13 mouse cellular contexts compared by ENCODE assay signal in genomic region chr11:76286534-76287126, GRCm38 (mm10). TPM values are rescaled to one million over a fixed set of nuclear protein-coding genes. Genes with fewer than 3 reads are reported as not detected.
DNase-seq lines count a peak whose midpoint lies in the region; ATAC-seq and TF ChIP-seq lines count a peak whose summit lies in the region.
"Had no signal": no experiment of that assay in that cellular context is flagged by ENCODE, and none has a peak within 500 bp of the region (broad histone marks: within the 10 kb centered on the region; RNA-seq: fewer than 3 reads in every experiment).

No protein-coding gene starts in this region.

- no peaks in the 10 kb centered on the region for H3K36me3 ChIP-seq in liver, embryonic 13.5 days
- no peaks in the 10 kb centered on the region for H3K36me3 ChIP-seq in liver, embryonic 11.5 days (ENCODE audit: control insufficient read depth, insufficient read depth, low read length)
- no peaks in the 10 kb centered on the region for H3K36me3 ChIP-seq in ES-Bruce4 (ENCODE audit: control insufficient read depth, insufficient read depth, low read length, poor library complexity, severe bottlenecking)
- H3K36me3 ChIP-seq in embryonic facial prominence, embryonic 10.5 days (replicated peaks): peaks cover 8% of the 10 kb centered on the region; the same call in 1 of the 2 replicates
- no peaks in the 10 kb centered on the region for H3K36me3 ChIP-seq in myocyte (ENCODE audit: control insufficient read depth, insufficient read depth)

- no peak overlapping the region for H3K4me3 ChIP-seq in liver, embryonic 13.5 days (replicated peaks)
- no peak overlapping the region for H3K4me3 ChIP-seq in liver, embryonic 11.5 days (ENCODE audit: low read depth, low read length)
- peak overlapping the region; percentile 70 for H3K4me3 ChIP-seq in ES-Bruce4 (ENCODE audit: low read depth, low read length)
- no peak overlapping the region for H3K4me3 ChIP-seq in embryonic facial prominence, embryonic 10.5 days
- no peak overlapping the region for H3K4me3 ChIP-seq in myocyte
- H3K4me3 ChIP-seq: hindbrain, embryonic 13.5 days; megakaryocyte, embryonic 14.5 days had no signal

- no peak overlapping the region for H3K27ac ChIP-seq in liver, embryonic 13.5 days
- no peak overlapping the region for H3K27ac ChIP-seq in liver, embryonic 11.5 days (ENCODE audit: low read depth, low read length)
- peak overlapping the region; percentile 97 for H3K27ac ChIP-seq in ES-Bruce4 (ENCODE audit: insufficient read depth, low read length)
- peak overlapping the region; percentile 31 for H3K27ac ChIP-seq in embryonic facial prominence, embryonic 10.5 days (replicated peaks)
- H3K27ac ChIP-seq: hindbrain, embryonic 13.5 days had no signal

- H3K79me2 ChIP-seq in myocyte (ENCODE audit: control insufficient read depth, insufficient read depth): peaks cover 45% of the 10 kb centered on the region

- H3K9me3 ChIP-seq in liver, embryonic 13.5 days (replicated peaks): no peaks in the 10 kb centered on the region
- H3K9me3 ChIP-seq in liver, embryonic 11.5 days (ENCODE audit: control insufficient read depth, low read length): no peaks in the 10 kb centered on the region
- no peaks in the 10 kb centered on the region for H3K9me3 ChIP-seq in ES-Bruce4 (replicated peaks; ENCODE audit: control insufficient read depth, insufficient read depth, low read length, poor library complexity, severe bottlenecking)
- H3K9me3 ChIP-seq in embryonic facial prominence, embryonic 10.5 days: no peaks in the 10 kb centered on the region; the same call in 1 of the 2 replicates

- TF ChIP-seq EP300 in ES-Bruce4 (IDR thresholded peaks at IDR 0.05; ENCODE audit: insufficient read depth, low read depth, low read length): no peak

- 0 out of 2 replicates have a peak, but pooled peaks have one; percentile 39 for ATAC-seq in liver, embryonic 13.5 days (ENCODE audit: low read depth)
- no peak for ATAC-seq in liver, embryonic 11.5 days (replicated peaks; ENCODE audit: low FRiP score)

- no peak overlapping the region for H3ac ChIP-seq in myocyte (ENCODE audit: control insufficient read depth, insufficient read length)

- no peak for DNase-seq in liver, embryonic 13.5 days
- DNase-seq in liver, embryonic 11.5 days (ENCODE audit: low spot score): no peak
- peak; percentile 44 for DNase-seq in embryonic facial prominence, embryonic 10.5 days (ENCODE audit: low spot score)
- DNase-seq in right cerebral cortex, postnatal 25 days: no peak
- DNase-seq in cerebellum, adult 8-10 months: no peak
- DNase-seq: adrenal gland, postnatal 14 days; cerebellum, adult 11-12 months; liver; right cerebral cortex, postnatal 14 days had no signal

- H3K9ac ChIP-seq in liver, embryonic 13.5 days: no peak overlapping the region
- H3K9ac ChIP-seq in liver, embryonic 11.5 days (ENCODE audit: low read depth, low read length): no peak overlapping the region
- H3K9ac ChIP-seq in ES-Bruce4 (ENCODE audit: low read depth, poor library complexity, severe bottlenecking): peak overlapping the region; percentile 56
- H3K9ac ChIP-seq: hindbrain, embryonic 13.5 days had no signal

- no peak for TF ChIP-seq CTCF in ES-Bruce4 (IDR thresholded peaks at IDR 0.05; ENCODE audit: low read depth, low read length)

- H3K27me3 ChIP-seq in liver, embryonic 13.5 days: no peaks in the 10 kb centered on the region
- no peaks in the 10 kb centered on the region for H3K27me3 ChIP-seq in liver, embryonic 11.5 days (replicated peaks; ENCODE audit: control insufficient read depth, insufficient read depth, low read length)
- H3K27me3 ChIP-seq in ES-Bruce4 (ENCODE audit: control insufficient read depth, insufficient read depth, low read length, poor library complexity, severe bottlenecking) (no peaks in the 10 kb centered on the region), myocyte (ENCODE audit: control insufficient read depth, insufficient read depth, insufficient read length) (no peaks in the 10 kb centered on the region)
- no peaks in the 10 kb centered on the region for H3K27me3 ChIP-seq in embryonic facial prominence, embryonic 10.5 days (replicated peaks; ENCODE audit: low read depth, poor library complexity, severe bottlenecking)
- H3K27me3 ChIP-seq: hindbrain, embryonic 13.5 days had no signal

- WGBS in liver, embryonic 13.5 days (ENCODE audit: insufficient replicate concordance): 38% methylated on average over 10 of the region's 10 CpGs
- 42% methylated on average over 10 of the region's 10 CpGs for WGBS in liver, embryonic 11.5 days
- 57% methylated on average over 10 of the region's 10 CpGs for WGBS in embryonic facial prominence, embryonic 10.5 days

- TF ChIP-seq POLR2A in ES-Bruce4 (IDR thresholded peaks at IDR 0.05; ENCODE audit: insufficient read depth, low read length): no peak
- no peak for TF ChIP-seq POLR2A in myocyte (IDR thresholded peaks at IDR 0.05; ENCODE audit: insufficient read length, low read depth)

- peaks cover 14% of the 10 kb centered on the region; the same call in 1 of the 2 replicates for H3K4me1 ChIP-seq in liver, embryonic 13.5 days (replicated peaks)
- H3K4me1 ChIP-seq in liver, embryonic 11.5 days (replicated peaks; ENCODE audit: control insufficient read depth, insufficient read depth, low read length): peaks cover 14% of the 10 kb centered on the region
- H3K4me1 ChIP-seq in ES-Bruce4 (ENCODE audit: control insufficient read depth, insufficient read depth, low read length): peaks cover 21% of the 10 kb centered on the region
- H3K4me1 ChIP-seq in embryonic facial prominence, embryonic 10.5 days: peaks cover 68% of the 10 kb centered on the region

- no peak overlapping the region for H3K4me2 ChIP-seq in liver, embryonic 13.5 days
- H3K4me2 ChIP-seq in liver, embryonic 11.5 days: no peak overlapping the region
- H3K4me2 ChIP-seq in myocyte (ENCODE audit: low read depth): peak overlapping the region; percentile 79
- H3K4me2 ChIP-seq: hindbrain, embryonic 13.5 days had no signal

TF ChIP-seq in myocyte, 11 proteins besides CTCF, POLR2A, EP300 and RAD21:
- no peak for TF ChIP-seq E2F4 (IDR thresholded peaks at IDR 0.05; ENCODE audit: insufficient read depth)
- peak in 2 of 3 experiments; percentile 48 to 70 for TF ChIP-seq MYOD1 (IDR thresholded peaks at IDR 0.05; ENCODE audit: control insufficient read depth in 1 of 3, insufficient read length in 2 of 3, low read depth in 2 of 3)
- no peak for TF ChIP-seq REST (IDR thresholded peaks at IDR 0.05; ENCODE audit: insufficient read depth, insufficient read length)
- TF ChIP-seq MAX (IDR thresholded peaks at IDR 0.05; ENCODE audit: low read depth): no peak
- TF ChIP-seq TCF3 (IDR thresholded peaks at IDR 0.05; ENCODE audit: insufficient read length, low read depth): no peak
- TF ChIP-seq USF1 (IDR thresholded peaks at IDR 0.05; ENCODE audit: low read depth): no peak
- TF ChIP-seq CEBPB (IDR thresholded peaks at IDR 0.05; ENCODE audit: insufficient read depth, poor library complexity, severe bottlenecking): peak; percentile 78
- peak; percentile 22 for TF ChIP-seq TCF12 (IDR thresholded peaks at IDR 0.05; ENCODE audit: insufficient read depth, poor library complexity, severe bottlenecking)
- no peak for TF ChIP-seq POLR2AphosphoS2 (IDR thresholded peaks at IDR 0.05; ENCODE audit: insufficient read length, low read depth)
- TF ChIP-seq MYOG (IDR thresholded peaks at IDR 0.05; ENCODE audit: control insufficient read depth in 1 of 3, insufficient read depth in 1 of 3, insufficient read length in 2 of 3, low read depth in 2 of 3): peak in 1 of 3 experiments; percentile 1
- no peak for TF ChIP-seq SRF (IDR thresholded peaks at IDR 0.05; ENCODE audit: control insufficient read depth, insufficient read length, low read depth)

RNA-seq across cellular contexts. Expression of gene Glod4, which starts 43.1 kb away (rescaled TPM):
- 72.5 and 76.5 TPM in 2 replicates for polyA plus RNA-seq in liver, embryonic 13.5 days (2015; fragmentation: Nextera tagmentation; extraction: Ambion mirVana)
- 137 and 144 TPM in 2 replicates for polyA plus RNA-seq in liver, embryonic 11.5 days (2014; fragmentation: Nextera tagmentation; extraction: Ambion mirVana)
- polyA plus RNA-seq in ES-Bruce4 (2011; ENCODE audit: insufficient read depth, insufficient read length, low read depth, missing spikeins) (163 and 165 TPM in 2 replicates), myocyte (2012; fragmentation: generic; extraction: Trizol) (55.2 TPM)
- polyA plus RNA-seq in embryonic facial prominence, embryonic 10.5 days (2016; fragmentation: Nextera tagmentation; extraction: Ambion mirVana): 136 and 142 TPM in 2 replicates

RNA-seq across cellular contexts. Expression of gene Mrm3, which starts 43.1 kb away (rescaled TPM):
- polyA plus RNA-seq in liver, embryonic 13.5 days (2015; fragmentation: Nextera tagmentation; extraction: Ambion mirVana): 23.9 and 25.2 TPM in 2 replicates
- 36.3 and 37.0 TPM in 2 replicates for polyA plus RNA-seq in liver, embryonic 11.5 days (2014; fragmentation: Nextera tagmentation; extraction: Ambion mirVana)
- polyA plus RNA-seq in ES-Bruce4 (2011; ENCODE audit: insufficient read depth, insufficient read length, low read depth, missing spikeins) (9.2 and 12.1 TPM in 2 replicates), myocyte (2012; fragmentation: generic; extraction: Trizol) (17.8 TPM)
- 26.1 and 28.8 TPM in 2 replicates for polyA plus RNA-seq in embryonic facial prominence, embryonic 10.5 days (2016; fragmentation: Nextera tagmentation; extraction: Ambion mirVana)

Comparison
In these comparisons a context has a peak if more than half of its experiments do, and no peak if none do; other contexts are left out.
1. H3K27ac ChIP-seq: peak in ES-Bruce4 (single experiment) and embryonic facial prominence, embryonic 10.5 days (single experiment); none in liver, embryonic 13.5 days (single experiment) and liver, embryonic 11.5 days (single experiment).